Mouse (Mus musculus) regulatory T cell (primary cell): Measurements from ENCODE around the gene Id3.

Experiments used
- in situ Hi-C: fragments of 300-600 bp; cut with MboI, MseI; formaldehyde crosslinking; loops from one replicate; pipeline ENCODE4 v1.15.1; 2025; ENCODE audit warnings: high pct_unique_total_duplicates

Gene Id3

GRCm38 (mm10) chr4:136145991-136146711 lies 2.9 kb downstream of the Id3 start:
- in situ Hi-C loops = no loop called here

GRCm38 (mm10) chr4:136146712-136147154 lies 3.4 kb downstream of the Id3 start:
- in situ Hi-C loops = no loop called here

GRCm38 (mm10) chr4:136147436-136148135 lies 4.3 kb downstream of the Id3 start:
- in situ Hi-C loops = no loop called here

- in situ Hi-C loops = no loop called here
These were observed 5.2 kb downstream of the Id3 start for GRCm38 (mm10) chr4:136148342-136149044.

- in situ Hi-C loops = no loop called here
These were observed 5.7 kb downstream of the Id3 start for GRCm38 (mm10) chr4:136149045-136149379.

- in situ Hi-C loops = loop anchor here (5.0 kb wide), 1 partner anchor 77 kb away; no protein-coding TSS in a partner anchor
These were observed 6.4 kb downstream of the Id3 start for GRCm38 (mm10) chr4:136149734-136150133.

- in situ Hi-C loops = loop anchor here (5.0 kb wide), 1 partner anchor 78 kb away; no protein-coding TSS in a partner anchor
These were observed 7.3 kb downstream of the Id3 start for GRCm38 (mm10) chr4:136150596-136150995.

- in situ Hi-C loops = loop anchor here (5.0 kb wide), 1 partner anchor 81 kb away; no protein-coding TSS in a partner anchor
These were observed 9.5 kb downstream of the Id3 start for GRCm38 (mm10) chr4:136152821-136153220.

- in situ Hi-C loops = loop anchor here (5.0 kb wide), 1 partner anchor 82 kb away; no protein-coding TSS in a partner anchor
These were observed 11.2 kb downstream of the Id3 start for GRCm38 (mm10) chr4:136154462-136154861.

- in situ Hi-C loops = no loop called here
These were observed 15.2 kb downstream of the Id3 start for GRCm38 (mm10) chr4:136158498-136158897.

- in situ Hi-C loops = no loop called here
These were observed 16.6 kb downstream of the Id3 start for GRCm38 (mm10) chr4:136159802-136160397.

- in situ Hi-C loops = no loop called here
These were observed 20.2 kb downstream of the Id3 start for GRCm38 (mm10) chr4:136163448-136163847.

- in situ Hi-C loops = loop anchor here (5.0 kb wide), 1 partner anchor 37 kb away; no protein-coding TSS in a partner anchor
These were observed 21.7 kb downstream of the Id3 start for GRCm38 (mm10) chr4:136164981-136165380.

GRCm38 (mm10) chr4:136167701-136168100 lies 24.4 kb downstream of the Id3 start:
- in situ Hi-C loops = loop anchor here (5.0 kb wide), 1 partner anchor 35 kb away; no protein-coding TSS in a partner anchor

- in situ Hi-C loops = loop anchor here (10.0 kb wide), 1 partner anchor 816 kb away; the partner anchor contains the start of gene Srrm1
These were observed 27.1 kb downstream of the Id3 start for GRCm38 (mm10) chr4:136170401-136170800.

GRCm38 (mm10) chr4:136171455-136171854 lies 28.2 kb downstream of the Id3 start:
- in situ Hi-C loops = loop anchor here (10.0 kb wide), 1 partner anchor 817 kb away; the partner anchor contains the start of gene Srrm1

- in situ Hi-C loops = loop anchor here (10.0 kb wide), 1 partner anchor 817 kb away; the partner anchor contains the start of gene Srrm1
These were observed 28.8 kb downstream of the Id3 start, which contains the start of gene E2f2 for GRCm38 (mm10) chr4:136172011-136172541. Gene E2f2 (plus strand): TSS chr4:136172394.

- in situ Hi-C loops = loop anchor here (10.0 kb wide), 1 partner anchor 818 kb away; the partner anchor contains the start of gene Srrm1
These were observed 29.4 kb downstream of the Id3 start for GRCm38 (mm10) chr4:136172542-136173209.

GRCm38 (mm10) chr4:136173210-136173715 lies 30.0 kb downstream of the Id3 start:
- in situ Hi-C loops = loop anchor here (10.0 kb wide), 1 partner anchor 818 kb away; the partner anchor contains the start of gene Srrm1
